Mouse (Mus musculus) myocyte (in vitro differentiated cells): ENCODE results near the gene Gm45844.

ENCODE experiments used
- CEBPB ChIP-seq: IDR thresholded peaks from 2 replicates; pipeline ENCODE4 v1.6.1; 2011; ENCODE audit warnings: mild to moderate bottlenecking, moderate library complexity; ENCODE audit not compliant: poor library complexity, insufficient read depth, severe bottlenecking
- E2F4 ChIP-seq: IDR thresholded peaks from one replicate; pipeline ENCODE4 v1.6.1; 2011; ENCODE audit warnings: mild to moderate bottlenecking, control low read depth, moderate library complexity; ENCODE audit not compliant: insufficient read depth
- MAX ChIP-seq: IDR thresholded peaks from one replicate; pipeline ENCODE4 v1.6.1; 2011; ENCODE audit warnings: low read depth, mild to moderate bottlenecking, control low read depth
- MYOD1 ChIP-seq, 3 experiments: IDR thresholded peaks; one replicate each; pipeline ENCODE4 v1.6.1; 2011; ENCODE audit warnings: control low read depth in 2 of 3, low read depth in 2 of 3, mild to moderate bottlenecking in 2 of 3, moderate library complexity in 1 of 3; ENCODE audit not compliant: insufficient read length in 2 of 3, control insufficient read depth in 1 of 3
- MYOG ChIP-seq, 3 experiments: IDR thresholded peaks; one replicate each; pipeline ENCODE4 v1.6.1; 2011; ENCODE audit warnings: control low read depth in 2 of 3, low read depth in 2 of 3, mild to moderate bottlenecking in 2 of 3; ENCODE audit not compliant: insufficient read length in 2 of 3, control insufficient read depth in 1 of 3, insufficient read depth in 1 of 3
- POLR2A ChIP-seq: IDR thresholded peaks from one replicate; pipeline ENCODE4 v1.6.1; 2011; ENCODE audit warnings: low read depth, mild to moderate bottlenecking, control low read depth, moderate library complexity; ENCODE audit not compliant: insufficient read length
- POLR2AphosphoS2 ChIP-seq: IDR thresholded peaks from one replicate; pipeline ENCODE4 v1.6.1; 2011; ENCODE audit warnings: low read depth, control low read depth; ENCODE audit not compliant: insufficient read length
- REST ChIP-seq: IDR thresholded peaks from one replicate; pipeline ENCODE4 v1.6.1; 2011; ENCODE audit warnings: mild to moderate bottlenecking, control low read depth, moderate library complexity; ENCODE audit not compliant: insufficient read depth, insufficient read length
- TCF12 ChIP-seq: IDR thresholded peaks from one replicate; pipeline ENCODE4 v1.6.1; 2011; ENCODE audit warnings: mild to moderate bottlenecking, control low read depth; ENCODE audit not compliant: poor library complexity, insufficient read depth, severe bottlenecking
- USF1 ChIP-seq: IDR thresholded peaks from one replicate; pipeline ENCODE4 v1.6.1; 2011; ENCODE audit warnings: low read depth, mild to moderate bottlenecking, control low read depth, moderate library complexity

DNA sequence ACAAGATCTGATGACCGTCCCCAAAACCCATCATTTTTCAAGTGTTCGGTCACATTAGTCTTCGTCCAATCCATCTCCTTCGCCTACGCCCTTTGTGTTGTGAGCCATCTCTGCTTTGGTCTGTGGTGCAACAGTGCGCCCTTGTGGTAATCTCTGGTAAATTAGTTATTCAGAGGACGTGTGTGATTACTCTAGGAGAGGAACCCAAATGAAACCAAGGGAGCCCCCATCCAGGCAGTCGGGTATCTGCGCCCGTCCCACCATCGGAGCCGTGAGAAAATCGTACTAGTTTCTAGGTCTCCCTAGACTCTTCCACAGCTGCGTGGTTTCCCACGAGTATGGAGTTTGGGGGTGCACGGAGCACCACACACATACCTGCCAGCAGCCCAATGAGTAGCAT lies 17.5 kb upstream of the Gm45844 start:
- TF ChIP-seq POLR2AphosphoS2 (no peak), MAX (no peak), E2F4 (no peak), MYOG (IDR thresholded peaks at IDR 0.05; ENCODE audit: control insufficient read depth in 1 of 3, insufficient read depth in 1 of 3, insufficient read length in 2 of 3, low read depth in 2 of 3) (no peak), CEBPB (no peak), POLR2A (no peak), USF1 (no peak), MYOD1 (IDR thresholded peaks at IDR 0.05; ENCODE audit: control insufficient read depth in 1 of 3, insufficient read length in 2 of 3, low read depth in 2 of 3) (no peak), REST (no peak), TCF12 (no peak)
